Mouse (Mus musculus) testis, adult 2 months (tissue): ENCODE results near the gene Sephs1.

Experiments used
- CTCF ChIP-seq: fragments of 200-500 bp; IDR thresholded peaks from 2 replicates; pipeline ENCODE4 v1.5.1; 2012; ENCODE audit warnings: low read depth, mild to moderate bottlenecking, inconsistent platforms, low read length, moderate library complexity; ENCODE audit not compliant: control insufficient read depth, insufficient read depth, insufficient replicate concordance
- POLR2A ChIP-seq: fragments of 200-500 bp; IDR thresholded peaks from 2 replicates; pipeline ENCODE4 v1.6.1; 2012; ENCODE audit warnings: low read depth, mild to moderate bottlenecking, inconsistent platforms, low read length, moderate library complexity; ENCODE audit not compliant: control insufficient read depth

DNA sequence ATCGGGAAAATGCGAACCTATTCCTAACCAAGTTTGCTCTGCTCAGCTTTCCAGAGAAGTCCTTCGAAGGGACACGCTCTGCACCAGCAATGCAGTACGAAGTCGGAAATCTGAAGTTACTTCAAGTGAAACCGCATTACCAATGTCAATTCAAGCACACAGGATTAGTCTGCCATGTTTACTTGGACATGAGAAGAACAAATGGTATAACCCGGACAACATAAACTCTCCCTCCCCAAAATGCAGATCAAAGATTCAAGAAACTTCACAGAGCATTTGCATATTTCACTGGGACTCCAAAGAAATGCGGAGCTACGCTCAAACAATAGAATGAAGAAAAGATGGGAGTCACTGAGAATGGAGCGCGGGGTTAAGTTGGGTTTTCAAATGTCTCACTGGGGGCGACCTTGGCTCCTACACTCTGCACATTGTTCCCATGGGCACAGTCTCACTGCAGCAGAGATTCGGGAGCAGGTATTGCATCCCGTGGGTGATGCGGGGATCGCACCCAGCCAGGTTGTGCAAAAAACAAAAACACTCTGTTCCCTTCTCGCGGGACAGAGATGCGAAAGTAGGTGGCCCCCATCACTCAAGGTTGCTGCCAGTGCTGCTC, 521 bp upstream of the Sephs1 start:
- no peak for TF ChIP-seq CTCF
- TF ChIP-seq POLR2A: no peak
